In the genomic region with DNA sequence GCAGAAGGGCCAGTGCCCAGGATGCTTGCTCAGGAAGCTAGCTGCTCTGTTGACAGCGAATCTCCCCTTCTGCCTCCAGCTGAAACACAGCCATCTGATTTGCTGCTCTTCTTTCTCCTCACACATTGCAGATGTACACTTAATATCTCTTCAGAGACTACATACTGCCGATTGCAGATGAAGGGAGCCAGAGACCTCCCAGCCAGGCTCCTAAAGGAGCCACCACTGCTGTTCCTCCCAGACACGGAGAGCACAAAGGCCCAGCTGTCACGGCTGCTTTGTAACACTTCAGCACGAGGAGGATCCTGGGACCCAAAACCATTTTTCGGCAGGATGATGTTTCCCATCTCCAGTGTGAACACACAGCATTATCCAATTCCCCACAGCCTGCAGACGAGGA, we compare ENCODE assay signal across 11 mouse cellular contexts.
DNase-seq lines count a peak whose midpoint lies in the region; ATAC-seq lines count a peak whose summit lies in the region.
"Had no signal": no experiment of that assay in that cellular context is flagged by ENCODE, and none has a peak within 500 bp of the region (broad histone marks: within the 10 kb centered on the region; RNA-seq: fewer than 3 reads in every experiment).

No protein-coding gene starts in this region.

- peaks cover 15% of the 10 kb centered on the region for H3K4me1 ChIP-seq in lung, embryonic 15.5 days
- H3K4me1 ChIP-seq in forebrain, embryonic 14.5 days (ENCODE audit: control insufficient read depth, insufficient read depth, low read length), result peaks cover 10% of the 10 kb centered on the region
- peaks cover 7% of the 10 kb centered on the region; the same call in 1 of the 2 replicates for H3K4me1 ChIP-seq in hindbrain, embryonic 12.5 days
- peaks cover 26% of the 10 kb centered on the region for H3K4me1 ChIP-seq in neural tube, embryonic 13.5 days (replicated peaks)

- no peak for ATAC-seq in lung, embryonic 15.5 days (ENCODE audit: borderline replicate concordance, extremely low read depth, low FRiP score, low TSS enrichment)
- ATAC-seq in forebrain, embryonic 14.5 days, result no peak
- no peak for ATAC-seq in hindbrain, embryonic 12.5 days (ENCODE audit: low FRiP score)
- ATAC-seq in neural tube, embryonic 13.5 days (ENCODE audit: low read depth), result no peak

- no peak overlapping the region for H3K9ac ChIP-seq in lung, embryonic 15.5 days
- H3K9ac ChIP-seq in forebrain, embryonic 14.5 days (ENCODE audit: low read length), result no peak overlapping the region; the same call in 1 of the 2 replicates
- H3K9ac ChIP-seq in hindbrain, embryonic 12.5 days, result no peak overlapping the region
- H3K9ac ChIP-seq in neural tube, embryonic 13.5 days, result no peak overlapping the region

- no peaks in the 10 kb centered on the region for H3K27me3 ChIP-seq in lung, embryonic 15.5 days
- H3K27me3 ChIP-seq in forebrain, embryonic 14.5 days (replicated peaks; ENCODE audit: control insufficient read depth, insufficient read depth, low read length), result no peaks in the 10 kb centered on the region
- H3K27me3 ChIP-seq in hindbrain, embryonic 12.5 days, result no peaks in the 10 kb centered on the region
- peaks cover 24% of the 10 kb centered on the region for H3K27me3 ChIP-seq in neural tube, embryonic 13.5 days

- H3K9me3 ChIP-seq in lung, embryonic 15.5 days, result no peaks in the 10 kb centered on the region
- no peaks in the 10 kb centered on the region for H3K9me3 ChIP-seq in forebrain, embryonic 14.5 days (replicated peaks; ENCODE audit: control insufficient read depth, low read length)
- H3K9me3 ChIP-seq in hindbrain, embryonic 12.5 days (replicated peaks), result no peaks in the 10 kb centered on the region
- H3K9me3 ChIP-seq in neural tube, embryonic 13.5 days, result 0 out of 2 replicates have a peak, but pooled peaks cover under 1% of the 10 kb centered on the region

- peak overlapping the region; percentile 8; the same call in 1 of the 2 replicates for H3K27ac ChIP-seq in lung, embryonic 15.5 days
- 0 out of 2 replicates have a peak overlapping the region, but pooled peaks have one; percentile 14 for H3K27ac ChIP-seq in forebrain, embryonic 14.5 days (ENCODE audit: low read depth, low read length)
- H3K27ac ChIP-seq in hindbrain, embryonic 12.5 days, result 0 out of 2 replicates have a peak overlapping the region, but pooled peaks have one; percentile 14
- H3K27ac ChIP-seq in neural tube, embryonic 13.5 days (replicated peaks), result 0 out of 2 replicates have a peak overlapping the region, but pooled peaks have one; percentile 33

- H3K4me2 ChIP-seq in lung, embryonic 15.5 days, result no peak overlapping the region
- no peak overlapping the region for H3K4me2 ChIP-seq in forebrain, embryonic 14.5 days (ENCODE audit: low read length)
- no peak overlapping the region for H3K4me2 ChIP-seq in hindbrain, embryonic 12.5 days (replicated peaks)
- no peak overlapping the region for H3K4me2 ChIP-seq in neural tube, embryonic 13.5 days

- WGBS in lung, embryonic 15.5 days, result 30% methylated on average over 7 of the region's 7 CpGs
- WGBS in forebrain, embryonic 14.5 days, result 47% methylated on average over 7 of the region's 7 CpGs
- 50% methylated on average over 7 of the region's 7 CpGs for WGBS in hindbrain, embryonic 12.5 days
- 32% methylated on average over 7 of the region's 7 CpGs for WGBS in neural tube, embryonic 13.5 days

- no peak overlapping the region for H3K4me3 ChIP-seq in lung, embryonic 15.5 days
- no peak overlapping the region for H3K4me3 ChIP-seq in forebrain, embryonic 14.5 days (ENCODE audit: low read depth, low read length)
- no peak overlapping the region for H3K4me3 ChIP-seq in hindbrain, embryonic 12.5 days
- H3K4me3 ChIP-seq in neural tube, embryonic 13.5 days, result no peak overlapping the region

- no peaks in the 10 kb centered on the region for H3K36me3 ChIP-seq in lung, embryonic 15.5 days
- H3K36me3 ChIP-seq in forebrain, embryonic 14.5 days (ENCODE audit: control insufficient read depth, insufficient read depth, low read length), result no peaks in the 10 kb centered on the region
- H3K36me3 ChIP-seq in hindbrain, embryonic 12.5 days, result no peaks in the 10 kb centered on the region
- H3K36me3 ChIP-seq in neural tube, embryonic 13.5 days, result no peaks in the 10 kb centered on the region
- H3K36me3 ChIP-seq: G1E had no signal

- intact Hi-C loops in left cerebral cortex, postnatal 25 days (cut with DNase I), result no loop called here

- DNase-seq in lung, postnatal 25 days (ENCODE audit: low spot score), result no peak
- peak; percentile 49 for DNase-seq in forebrain, embryonic 14.5 days (ENCODE audit: low spot score)
- no peak for DNase-seq in cerebellum, adult 8-10 months
- DNase-seq in left cerebral cortex, postnatal 25 days (ENCODE audit: low spot score in 2 of 2), result no peak
- DNase-seq: cerebellum, adult 11-12 months; heart, adult 18-20 months; kidney, adult 9 months had no signal
